Mouse (Mus musculus) right cerebral cortex, postnatal 25 days (tissue): ENCODE results near the gene Apobec1.
"Not testable (repeated sequence)": the region's sequence is repeated elsewhere in the genome, so short reads cannot be mapped to it uniquely, and the experiment has no call there.

Source experiments
- DNase-seq: peaks from one replicate; pipeline ENCODE4 v3.0.0; 2022

Gene Apobec1

DNA sequence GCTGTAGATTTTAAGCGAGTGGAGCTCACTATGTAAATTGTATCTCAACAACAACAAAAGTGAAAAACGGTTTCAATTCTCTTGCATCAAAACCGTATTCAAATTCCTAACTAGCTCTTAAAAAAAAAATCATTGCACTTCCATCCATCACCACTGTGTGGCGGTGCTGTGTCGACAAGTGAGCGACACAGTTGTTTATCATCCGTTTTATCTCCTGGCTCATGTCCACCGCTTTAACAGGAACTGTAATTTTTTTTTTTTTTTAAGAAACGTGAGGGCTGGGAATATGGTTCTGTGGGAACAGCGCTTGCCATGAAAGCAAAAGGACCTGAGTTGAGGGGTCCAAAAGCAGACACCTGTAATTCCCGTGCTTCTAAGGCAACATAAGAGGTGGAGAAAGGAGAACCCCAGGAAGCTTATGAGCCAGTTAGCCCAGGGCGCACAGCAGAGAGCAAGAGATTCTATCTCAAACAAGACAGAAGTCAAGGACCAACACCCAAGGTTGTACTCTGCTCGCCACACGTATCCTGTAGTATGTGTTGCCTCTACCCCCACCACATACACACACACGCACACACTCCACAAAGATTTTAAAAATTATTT is 45.2 kb downstream of the Apobec1 start:
- peak; percentile 55 for DNase-seq

DNA sequence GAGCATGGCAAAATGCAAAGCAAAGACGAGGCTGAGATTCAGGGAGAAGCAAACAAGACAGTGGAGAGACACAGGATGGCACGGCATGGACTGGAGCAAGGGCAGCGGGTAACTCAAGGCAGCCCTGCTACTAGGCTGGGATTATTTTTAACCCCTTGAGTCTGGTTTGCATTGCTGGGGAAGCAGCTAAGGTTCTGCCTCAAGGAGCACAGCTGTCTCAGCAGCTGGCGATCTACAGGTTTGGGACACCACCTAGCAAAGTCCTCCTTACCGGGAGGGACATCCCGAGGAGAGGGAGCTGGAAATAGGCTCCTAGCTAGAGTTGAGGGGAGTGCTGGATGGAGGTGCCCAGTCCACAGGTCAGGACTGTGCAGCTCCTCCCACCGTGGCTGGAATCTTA is 47.0 kb downstream of the Apobec1 start:
- DNase-seq, result no peak

DNA sequence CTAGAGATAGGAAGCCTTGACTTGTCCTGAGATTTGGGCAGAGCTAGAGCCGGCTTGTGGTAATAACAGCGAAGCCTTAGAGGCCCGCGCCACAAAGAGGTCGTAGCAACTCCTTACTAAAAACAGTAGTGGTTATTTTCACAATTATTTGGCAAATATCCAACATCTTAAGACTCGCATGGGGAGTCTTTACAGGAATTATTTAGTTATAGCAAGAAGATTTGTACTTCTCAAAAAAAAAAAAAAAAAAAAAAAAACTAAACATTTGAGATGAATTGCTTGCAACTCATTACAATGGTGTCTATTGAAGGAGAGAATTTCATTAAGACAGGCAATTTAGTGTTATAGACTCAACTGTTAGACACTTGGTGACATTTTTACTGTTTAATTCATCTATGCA is 48.1 kb downstream of the Apobec1 start:
- no peak for DNase-seq

DNA sequence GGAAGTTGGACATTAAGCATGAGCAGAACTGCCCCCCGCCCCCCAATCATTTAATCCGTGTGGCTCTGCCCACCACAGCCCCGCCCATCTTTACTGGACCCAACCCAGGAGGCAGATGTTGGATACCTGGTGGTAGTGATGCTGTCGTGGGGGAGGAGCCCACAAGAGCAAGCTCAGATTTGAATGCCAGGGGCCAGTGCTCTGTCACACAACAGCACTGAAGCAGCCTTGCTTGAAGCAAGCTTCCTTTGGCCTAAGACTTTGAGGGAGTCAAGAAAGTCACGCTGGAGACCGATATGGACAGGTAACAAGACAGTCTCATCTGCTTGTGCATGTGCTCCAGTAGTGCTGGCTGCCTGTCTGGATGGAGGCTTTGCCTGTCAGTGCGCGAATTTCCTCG is 48.6 kb downstream of the Apobec1 start, which contains the start of gene Aicda:
Aicda (plus strand) TSS at position 196 of the 400 bp plus-strand sequence.
- DNase-seq, result no peak

DNA sequence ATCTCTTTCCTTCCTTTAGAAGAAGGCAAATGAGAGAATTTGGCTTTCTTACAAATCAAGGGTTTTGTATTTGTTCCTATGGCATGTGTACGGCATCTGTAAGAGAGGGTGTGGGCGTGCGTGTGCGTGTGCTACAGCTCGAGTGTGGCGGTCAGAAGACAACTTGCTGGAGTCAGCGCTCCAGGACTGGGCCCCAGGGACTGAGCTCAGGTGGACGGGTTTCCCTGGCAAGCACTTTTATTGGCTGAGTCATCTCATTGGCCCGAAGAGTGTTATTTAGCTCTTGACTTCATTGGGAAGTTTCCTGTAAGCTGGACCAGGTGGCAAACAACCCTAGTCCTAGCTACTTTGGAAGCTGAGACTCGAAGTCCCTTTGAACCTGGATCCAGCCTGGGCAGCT is 56.3 kb downstream of the Apobec1 start:
- no peak for DNase-seq

DNA sequence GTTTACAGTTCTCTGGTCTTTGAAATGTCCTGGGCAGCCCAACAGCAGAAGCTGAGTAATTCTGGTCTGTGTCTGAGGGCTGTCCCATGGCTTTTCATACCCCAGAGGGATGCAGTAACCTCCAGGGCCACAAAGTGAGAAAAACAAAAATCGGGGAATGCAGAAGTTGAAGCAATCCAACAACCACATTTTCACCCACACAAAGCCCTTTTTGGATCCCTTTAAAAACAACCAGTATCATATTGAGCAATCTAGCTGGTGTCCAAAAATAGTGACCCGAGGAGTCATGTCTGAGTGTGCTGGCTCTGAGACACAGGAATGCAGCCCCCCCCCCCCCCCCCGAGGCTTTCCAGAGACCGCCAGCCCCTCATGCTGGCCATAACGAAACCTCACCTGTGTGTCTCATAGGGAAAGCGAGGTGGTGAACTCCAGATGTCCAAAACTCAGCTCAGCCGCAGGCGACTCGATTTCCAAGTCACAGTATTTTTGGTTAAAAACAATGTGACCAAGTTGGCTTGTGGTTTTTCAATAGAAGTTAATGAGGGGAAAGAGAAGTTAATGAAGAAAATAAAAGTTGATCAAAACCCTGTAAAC is 56.9 kb downstream of the Apobec1 start:
- DNase-seq, result no peak

DNA sequence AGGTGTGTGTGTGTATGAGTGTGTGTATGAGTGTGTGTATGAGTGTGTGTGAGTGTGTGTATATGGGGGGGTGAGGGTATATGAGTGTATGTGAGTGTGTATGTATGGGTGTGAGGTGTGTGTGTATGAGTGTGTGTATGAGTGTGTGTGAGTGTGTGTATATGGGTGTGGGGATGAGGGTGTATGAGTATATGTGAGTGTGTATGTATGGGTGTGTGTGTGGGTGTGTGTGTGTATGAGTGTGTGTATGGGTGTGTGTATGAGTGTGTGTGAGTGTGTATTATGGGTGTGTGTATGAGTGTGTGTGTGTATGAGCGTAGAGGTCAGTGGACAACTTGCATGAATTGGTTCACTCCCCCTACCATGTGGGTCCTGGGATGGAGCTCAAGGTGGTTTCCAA is 57.6 kb downstream of the Apobec1 start:
- no peak for DNase-seq

DNA sequence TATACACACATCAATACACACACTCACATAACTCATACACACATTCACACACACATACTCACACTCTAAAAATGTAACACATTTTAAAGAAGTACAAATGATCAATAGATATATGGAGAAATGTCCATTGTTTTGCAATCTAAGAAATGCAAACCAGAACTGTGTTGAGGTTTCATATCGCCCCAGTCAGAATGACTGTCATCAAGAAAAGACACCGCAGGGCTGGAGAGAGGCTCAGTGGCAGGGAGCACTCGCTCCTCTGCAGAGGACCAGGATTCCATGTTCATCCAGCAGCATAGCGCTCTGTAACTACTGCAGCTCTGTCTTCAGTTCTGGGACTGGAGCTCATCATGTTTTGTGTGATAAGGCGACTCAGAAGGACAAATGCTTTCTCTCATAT is 58.7 kb downstream of the Apobec1 start:
- no peak for DNase-seq

DNA sequence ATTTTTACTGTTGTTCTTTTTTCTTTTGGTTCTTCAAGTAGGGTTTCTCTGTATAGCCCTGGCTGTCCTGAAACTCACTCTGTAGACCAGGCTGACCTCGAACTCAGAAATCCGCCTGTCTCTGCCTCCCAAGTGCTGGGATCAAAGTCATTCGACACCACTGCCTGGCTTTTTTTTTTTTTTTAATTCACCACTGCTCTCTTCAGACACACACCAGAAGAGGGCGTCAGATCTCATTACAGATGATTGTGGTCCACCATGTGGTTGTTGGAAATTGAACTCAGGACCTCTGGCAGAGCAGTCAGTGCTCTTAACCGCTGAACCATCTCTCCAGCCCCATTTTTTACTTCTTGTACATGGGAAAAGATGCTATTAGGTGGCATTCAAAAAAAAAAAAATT is 59.8 kb downstream of the Apobec1 start:
- not testable (repeated sequence) for DNase-seq

DNA sequence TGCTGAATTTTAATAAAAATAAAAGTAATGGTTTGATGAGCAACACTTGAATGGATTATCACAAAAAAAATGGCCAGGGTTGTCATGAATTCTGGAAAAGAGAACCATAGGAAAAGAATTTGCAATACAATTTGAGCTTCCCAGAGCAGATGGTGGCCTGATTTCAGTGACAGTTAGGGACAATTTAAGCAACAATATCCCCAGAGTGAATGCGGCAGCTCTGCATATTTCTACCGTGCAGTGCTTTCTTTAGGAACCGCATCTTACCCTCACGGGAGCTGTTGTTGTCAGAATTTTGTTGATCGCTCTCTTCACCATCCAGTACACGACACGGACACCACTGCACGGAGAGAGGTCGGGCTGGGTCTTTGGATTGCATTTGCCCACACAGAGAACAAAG is 62.7 kb downstream of the Apobec1 start:
- no peak for DNase-seq

DNA sequence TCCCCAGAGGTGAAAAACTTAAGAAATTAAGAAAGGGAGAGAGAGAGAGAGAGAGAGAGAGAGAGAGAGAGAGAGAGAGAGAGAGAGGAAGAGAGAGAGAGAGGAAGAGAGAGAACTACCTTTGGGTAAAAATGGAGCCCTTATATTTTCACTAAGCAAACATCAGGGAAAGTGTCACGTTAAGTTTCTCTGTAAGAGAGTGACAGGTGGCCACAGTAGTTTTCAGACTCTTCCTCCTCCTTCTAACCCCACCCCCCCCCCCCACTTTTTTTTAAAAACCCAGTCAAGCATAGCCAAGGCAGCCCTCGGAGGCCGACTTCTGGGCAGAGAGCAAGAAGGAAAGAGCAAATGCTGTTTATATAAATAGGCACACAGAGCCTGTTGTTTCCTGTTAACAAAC is 68.2 kb downstream of the Apobec1 start:
- DNase-seq, result no peak

DNA sequence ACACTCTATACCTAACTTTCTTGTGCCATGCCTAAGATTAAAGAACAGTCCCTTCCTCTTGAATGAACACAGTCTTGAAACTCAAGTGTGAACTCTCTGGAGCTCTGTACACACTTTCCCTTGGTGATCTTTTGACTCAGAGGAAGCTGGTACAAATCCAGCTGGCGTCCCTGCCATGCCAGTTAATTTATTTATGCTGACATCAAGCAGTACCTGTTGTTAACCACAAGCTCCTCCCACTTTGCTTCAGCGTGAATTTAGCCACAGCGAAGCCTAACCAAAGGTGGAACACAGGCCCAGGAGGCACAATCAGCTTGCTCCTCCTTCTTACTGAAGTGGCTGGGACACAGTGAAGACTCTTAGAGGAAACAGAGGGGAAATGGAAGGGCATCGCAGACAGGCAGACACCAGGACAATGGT is 69.4 kb downstream of the Apobec1 start:
- no peak for DNase-seq

DNA sequence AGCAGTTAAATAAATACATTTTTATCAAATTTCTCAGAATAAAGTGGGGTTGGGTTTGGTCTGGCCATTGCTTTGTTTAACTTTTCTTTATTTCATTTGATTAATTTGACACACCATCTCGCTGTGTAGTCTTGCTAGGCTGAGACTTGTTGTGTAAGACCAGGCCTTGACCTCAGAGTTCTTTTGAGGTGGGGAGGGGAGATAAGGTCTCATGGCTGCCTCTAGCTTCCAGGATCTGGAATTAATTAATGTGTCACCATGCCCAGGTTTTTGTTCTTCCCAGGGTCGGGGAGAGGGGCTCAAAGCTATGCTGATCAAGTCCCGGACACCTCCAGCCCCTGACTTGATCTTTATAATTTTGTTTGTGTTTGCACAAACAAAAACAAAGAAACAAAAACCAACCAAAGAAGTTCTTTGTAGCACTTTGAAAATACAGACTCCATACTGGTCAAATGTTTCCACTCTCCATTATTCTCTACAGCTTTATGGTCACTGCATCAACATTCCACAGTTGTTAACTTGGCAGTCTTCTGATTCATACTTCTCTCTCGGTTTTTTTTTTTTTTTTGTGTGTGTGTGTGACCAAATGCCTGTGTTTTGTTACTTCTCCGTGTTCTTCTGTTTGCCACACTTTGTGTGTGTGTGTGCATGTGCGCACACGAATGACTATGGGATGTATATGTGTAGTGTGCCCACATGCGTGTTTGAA is 70.6 kb downstream of the Apobec1 start:
- no peak for DNase-seq

DNA sequence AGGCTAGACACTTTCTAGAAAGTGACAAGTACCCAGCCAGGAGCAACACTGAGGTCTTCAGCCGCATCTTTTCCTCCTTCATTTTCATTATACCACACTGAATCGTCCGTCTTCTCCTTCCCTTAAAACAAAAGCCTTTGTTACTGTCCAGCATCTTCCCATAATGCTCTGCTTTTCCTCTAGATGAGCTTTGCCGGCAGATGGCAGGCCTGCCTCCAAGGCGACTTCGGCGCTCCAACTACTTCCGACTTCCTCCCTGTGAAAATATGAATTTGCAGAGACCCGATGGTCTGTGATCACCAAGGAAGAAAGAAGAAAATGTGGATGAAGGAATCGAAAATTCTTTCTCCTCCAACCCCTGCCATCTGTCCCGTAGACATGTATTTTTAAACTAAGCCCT is 74.1 kb downstream of the Apobec1 start:
- DNase-seq, result no peak
